Mouse (Mus musculus) liver, postnatal 0 days (tissue): Measurements from ENCODE around the gene Cfap97d2.

Experiments used
- CTCF ChIP-seq: sonication (generic); IDR thresholded peaks from 2 replicates; pipeline ENCODE4 v1.5.1; 2016; ENCODE audit warnings: antibody characterized with exemption, low read depth
- EP300 ChIP-seq: IDR thresholded peaks from 2 replicates; pipeline ENCODE4 v1.6.1; 2016; ENCODE audit warnings: antibody characterized with exemption, low read depth, mild to moderate bottlenecking

GRCm38 (mm10) chr8:13684131-13684530 is 21.6 kb upstream of the Cfap97d2 start:
- TF ChIP-seq EP300 (no peak), CTCF (no peak)
